In the genomic region with DNA sequence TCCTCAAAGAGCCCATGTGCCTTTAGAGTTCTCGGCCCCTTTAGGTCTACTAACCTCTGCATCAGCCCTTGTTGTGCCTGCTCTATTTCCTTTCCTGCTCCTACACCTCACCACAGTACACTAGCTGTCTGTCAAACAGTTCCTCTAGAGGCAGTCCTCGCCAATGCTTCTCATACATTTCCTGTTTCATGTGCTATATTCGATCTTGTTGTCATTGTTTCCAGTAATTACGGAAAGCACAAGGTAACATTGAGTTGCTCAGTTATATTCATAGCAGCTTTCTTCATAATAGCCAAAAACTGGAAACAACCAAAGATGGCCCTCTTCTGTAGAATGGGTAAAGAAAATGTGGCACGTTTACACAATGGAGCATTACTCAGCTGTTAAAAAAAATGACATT, we compare ENCODE assay signal across 35 mouse cellular contexts.
"Had no signal": no experiment of that assay in that cellular context is flagged by ENCODE, and none has a peak within 500 bp of the region (broad histone marks: within the 10 kb centered on the region; RNA-seq: fewer than 3 reads in every experiment).

No protein-coding gene starts in this region.

- H3K4me1 ChIP-seq: heart, embryonic 15.5 days; hindbrain, embryonic 10.5 days; hindbrain, embryonic 12.5 days; hindbrain, embryonic 13.5 days; hindbrain, embryonic 15.5 days; intestine, embryonic 15.5 days; kidney, embryonic 15.5 days had no signal

- H3K27me3 ChIP-seq: heart, embryonic 12.5 days; heart, embryonic 13.5 days; heart, embryonic 15.5 days; hindbrain, embryonic 12.5 days; hindbrain, embryonic 13.5 days; hindbrain, embryonic 15.5 days; intestine, embryonic 15.5 days; kidney, embryonic 15.5 days had no signal

- H3K4me3 ChIP-seq: heart, embryonic 10.5 days; heart, embryonic 12.5 days; heart, embryonic 13.5 days; heart, embryonic 15.5 days; hindbrain, embryonic 10.5 days; hindbrain, embryonic 12.5 days; hindbrain, embryonic 13.5 days; hindbrain, embryonic 15.5 days; intestine, embryonic 15.5 days; kidney, embryonic 15.5 days; layer of hippocampus, adult 2 months; left cerebral cortex, adult 2 months had no signal

- H3K9ac ChIP-seq: heart, embryonic 12.5 days; heart, embryonic 13.5 days; heart, embryonic 15.5 days; hindbrain, embryonic 12.5 days; hindbrain, embryonic 13.5 days; hindbrain, embryonic 15.5 days; intestine, embryonic 15.5 days; kidney, embryonic 15.5 days had no signal

- H3K36me3 ChIP-seq: heart, embryonic 10.5 days; heart, embryonic 12.5 days; heart, embryonic 13.5 days; heart, embryonic 15.5 days; hindbrain, embryonic 10.5 days; hindbrain, embryonic 12.5 days; hindbrain, embryonic 13.5 days; hindbrain, embryonic 15.5 days; intestine, embryonic 15.5 days; kidney, embryonic 15.5 days had no signal

- H3K4me2 ChIP-seq: heart, embryonic 11.5 days; heart, embryonic 12.5 days; heart, embryonic 13.5 days; heart, embryonic 15.5 days; hindbrain, embryonic 12.5 days; hindbrain, embryonic 13.5 days; hindbrain, embryonic 15.5 days; intestine, embryonic 15.5 days; kidney, embryonic 15.5 days had no signal

- ATAC-seq: hindbrain, embryonic 16.5 days; hindbrain, postnatal 0 days; inflammation-experienced regulatory T-cells, adult 6 months; intestine, embryonic 15.5 days; intestine, embryonic 16.5 days; intestine, postnatal 0 days had no signal

- DNase-seq: heart, postnatal 10 days; heart, postnatal 14 days; heart, postnatal 36 days; heart, postnatal 4 days; kidney, adult 11 months; kidney, adult 18-20 months; kidney, adult 2 months; kidney, adult 8-10 months; kidney, adult 9 months; kidney, postnatal 10 days; kidney, postnatal 14 days; kidney, postnatal 25 days; kidney, postnatal 36 days; kidney, postnatal 4 days; layer of hippocampus, adult 9-11 months; layer of hippocampus, postnatal 36 days had no signal

- H3K9me3 ChIP-seq: heart, embryonic 10.5 days; heart, embryonic 12.5 days; heart, embryonic 13.5 days; heart, embryonic 15.5 days; hindbrain, embryonic 10.5 days; hindbrain, embryonic 12.5 days; hindbrain, embryonic 13.5 days; hindbrain, embryonic 15.5 days; intestine, embryonic 15.5 days; kidney, embryonic 15.5 days had no signal

- H3K27ac ChIP-seq: heart, embryonic 10.5 days; heart, embryonic 13.5 days; heart, embryonic 15.5 days; hindbrain, embryonic 10.5 days; hindbrain, embryonic 12.5 days; hindbrain, embryonic 13.5 days; hindbrain, embryonic 15.5 days; hindbrain, postnatal 0 days; intestine, embryonic 15.5 days; kidney, embryonic 15.5 days; kidney, postnatal 0 days; layer of hippocampus, adult 2 months; left cerebral cortex, adult 2 months had no signal
